Mouse (Mus musculus): ENCODE data around the gene Rasa3.

Rasa3 gene

DNA sequence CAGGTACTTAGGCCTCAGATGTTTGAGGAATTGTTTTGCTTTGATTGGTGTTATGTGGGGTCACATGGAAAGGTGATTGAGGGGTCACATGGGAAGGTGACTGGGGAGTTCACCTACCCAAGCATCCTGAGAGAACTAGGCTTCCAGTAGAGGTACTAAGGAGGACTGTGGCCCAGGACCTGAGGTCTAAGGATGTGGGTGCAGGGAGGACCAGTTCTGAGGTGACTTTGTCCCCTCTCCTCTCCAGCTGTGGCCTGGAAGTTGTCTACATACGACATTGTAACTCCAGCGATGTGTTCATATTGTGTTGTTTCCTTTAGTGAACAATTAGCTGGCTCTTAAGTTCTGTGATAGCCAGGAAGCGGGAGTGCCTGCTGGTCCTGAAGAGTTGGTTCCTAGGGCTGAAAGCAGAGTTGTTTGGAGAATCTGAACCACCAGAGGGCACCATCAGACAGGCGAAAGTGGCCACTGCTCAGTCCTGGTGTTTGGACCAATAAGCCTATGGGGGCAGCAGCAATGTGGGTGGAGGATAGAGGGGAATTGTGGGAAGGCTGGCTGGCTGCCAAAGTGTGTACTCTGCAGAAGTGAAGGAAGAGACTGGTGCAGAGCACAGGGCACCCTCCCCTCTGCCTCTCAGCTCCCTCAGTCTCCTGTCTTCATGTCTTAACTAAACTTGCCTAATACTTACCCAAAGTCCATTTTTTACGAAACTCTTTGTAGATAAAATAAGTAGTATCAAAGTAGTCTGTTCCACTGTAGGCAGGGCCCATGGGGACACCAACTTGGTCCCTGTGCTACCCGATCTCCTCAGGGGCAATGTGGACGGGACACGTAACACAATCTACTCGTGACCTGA, 126.5 kb downstream of the Rasa3 start:
- peak; percentile 69 for DNase-seq (ENCODE audit: low spot score)

DNA sequence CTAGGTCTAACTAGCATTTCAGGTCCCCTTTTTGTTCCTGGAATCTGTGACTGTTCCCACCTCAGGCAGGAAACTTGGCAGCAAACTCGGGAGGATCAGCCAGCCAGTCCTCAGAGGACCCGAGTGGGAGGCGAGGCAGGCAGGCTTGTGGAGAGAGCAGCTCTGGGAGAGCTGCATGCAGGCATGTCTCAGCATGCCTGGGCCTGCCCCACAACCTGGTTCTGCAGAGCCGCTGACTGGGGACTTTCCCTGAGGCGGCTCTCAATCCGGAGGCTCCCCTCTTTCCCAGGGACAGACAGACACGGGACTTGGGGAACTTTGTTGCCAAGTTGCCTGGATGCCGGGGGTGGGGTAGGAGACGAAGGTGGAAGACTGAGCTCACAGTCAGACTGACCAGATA, 128.6 kb downstream of the Rasa3 start:
- no peak for DNase-seq (ENCODE audit: low spot score)

DNA sequence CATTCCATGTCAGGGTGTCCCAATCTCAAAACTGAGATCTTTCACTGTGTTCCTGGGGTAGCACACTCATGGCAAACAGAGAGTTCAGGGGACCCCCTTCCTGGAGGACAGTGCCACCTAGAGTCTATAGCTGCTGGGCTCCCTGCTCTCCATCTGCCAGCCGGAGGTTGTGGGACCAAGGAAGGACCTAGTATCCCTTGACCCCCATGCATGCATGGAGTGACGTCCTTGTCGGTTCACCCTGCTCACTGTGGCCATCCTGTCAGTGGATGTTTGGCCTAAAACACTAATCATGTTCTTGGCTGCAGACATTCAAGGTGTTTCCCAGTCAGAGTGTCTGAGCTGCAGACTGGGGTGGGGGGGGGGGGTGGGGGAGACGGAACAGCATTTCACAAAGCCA, 129.2 kb downstream of the Rasa3 start:
- no peak for DNase-seq (ENCODE audit: low spot score)

DNA sequence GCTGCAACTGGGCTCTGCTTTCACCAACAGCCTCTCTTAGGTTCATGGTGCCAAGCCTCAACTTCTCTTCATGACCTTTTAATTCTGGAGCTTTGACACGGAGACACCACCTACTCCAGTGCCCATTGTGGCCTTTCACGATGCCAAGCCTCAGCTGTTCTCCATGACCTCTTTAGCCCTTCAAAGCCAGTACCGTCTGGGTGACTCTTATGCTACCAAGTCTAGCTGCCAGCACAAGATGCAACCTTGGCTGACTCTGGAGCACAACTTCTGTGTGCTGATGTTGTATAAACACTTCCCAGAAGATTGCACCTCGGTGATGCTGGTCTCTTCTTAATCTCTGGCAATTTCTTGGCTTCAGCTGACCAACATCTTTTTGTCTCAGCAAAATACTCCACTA, 131.0 kb downstream of the Rasa3 start:
- DNase-seq (ENCODE audit: low spot score), result no peak

DNA sequence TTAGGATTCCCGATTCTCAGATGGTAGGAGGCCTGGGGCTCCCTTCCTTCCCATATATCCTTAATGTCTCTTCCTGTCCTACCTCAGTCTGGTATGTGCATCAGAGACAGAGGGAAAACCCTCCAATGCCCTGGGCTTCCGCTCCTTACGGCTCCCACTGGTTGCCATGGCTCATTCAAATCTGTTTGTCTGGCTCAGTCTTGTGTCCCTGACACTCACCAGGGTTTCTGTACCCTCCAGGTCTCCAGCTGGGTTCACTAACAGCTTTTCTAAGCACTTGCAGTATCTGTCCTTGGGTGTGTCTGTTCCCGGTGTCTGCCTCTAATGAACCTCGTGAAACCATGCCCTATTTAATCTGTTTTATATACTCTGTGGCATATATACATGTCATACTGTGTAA, 135.9 kb downstream of the Rasa3 start:
- DNase-seq (ENCODE audit: low spot score), result no peak

DNA sequence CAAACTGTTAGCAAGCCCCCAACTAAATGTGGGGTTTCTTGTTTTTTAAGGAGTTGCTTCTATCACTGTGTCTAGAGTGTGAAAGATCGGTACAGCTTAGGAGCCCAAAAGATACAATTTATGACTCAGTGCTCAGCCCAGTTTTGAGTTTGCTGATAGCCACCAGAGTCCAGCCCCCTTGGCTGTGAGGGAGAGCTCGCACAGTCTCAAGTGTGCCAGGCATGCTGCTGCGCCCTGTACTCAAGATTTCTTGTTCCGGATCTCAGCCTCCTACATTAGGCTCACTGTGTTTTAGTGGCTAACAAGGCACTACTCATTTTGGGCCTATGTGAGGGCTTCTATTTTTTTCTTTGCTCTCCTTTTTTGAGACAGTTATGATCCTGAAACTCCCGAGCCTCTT, 137.3 kb downstream of the Rasa3 start:
- DNase-seq (ENCODE audit: low spot score), result no peak

DNA sequence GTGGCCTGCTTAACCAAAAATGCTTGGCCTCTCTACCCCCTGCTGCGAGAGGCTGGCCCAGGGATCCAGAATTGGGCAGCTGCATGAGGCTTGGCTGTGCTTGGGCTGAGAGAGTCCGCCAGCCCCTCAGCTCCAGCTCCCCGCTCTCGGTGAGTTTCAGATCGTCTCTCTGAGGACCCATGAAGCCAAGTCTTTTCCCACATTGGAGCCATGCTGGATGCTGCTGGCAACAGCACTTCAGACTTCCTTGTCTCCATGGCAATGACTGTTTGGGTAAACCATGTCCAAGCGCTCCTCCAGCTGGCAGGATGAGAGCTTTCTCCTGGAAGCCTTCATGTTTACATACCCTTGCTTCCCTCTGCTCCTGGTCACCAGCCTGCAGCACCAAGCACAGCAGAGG, 138.6 kb downstream of the Rasa3 start:
- no peak for DNase-seq (ENCODE audit: low spot score)

DNA sequence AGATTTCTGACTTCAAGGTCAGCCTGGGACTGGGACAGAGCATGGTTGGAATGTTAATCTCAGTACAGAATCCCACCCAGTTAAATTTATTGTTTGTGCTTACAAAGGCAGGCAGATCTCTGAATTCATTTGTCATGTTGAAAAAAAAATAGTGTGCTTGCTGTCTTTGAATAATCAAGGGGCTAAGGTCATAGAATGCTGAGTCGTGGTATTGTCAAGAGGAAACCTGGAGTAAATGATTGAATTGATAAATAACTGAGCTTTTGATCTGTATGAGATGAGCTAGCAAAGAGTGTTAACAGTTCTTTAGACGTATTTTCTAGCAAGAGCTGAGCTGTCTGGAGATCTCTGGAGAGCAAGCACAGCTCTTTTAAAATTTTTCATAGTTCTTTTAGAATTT, 140.3 kb downstream of the Rasa3 start:
- DNase-seq (ENCODE audit: low spot score), result no peak

DNA sequence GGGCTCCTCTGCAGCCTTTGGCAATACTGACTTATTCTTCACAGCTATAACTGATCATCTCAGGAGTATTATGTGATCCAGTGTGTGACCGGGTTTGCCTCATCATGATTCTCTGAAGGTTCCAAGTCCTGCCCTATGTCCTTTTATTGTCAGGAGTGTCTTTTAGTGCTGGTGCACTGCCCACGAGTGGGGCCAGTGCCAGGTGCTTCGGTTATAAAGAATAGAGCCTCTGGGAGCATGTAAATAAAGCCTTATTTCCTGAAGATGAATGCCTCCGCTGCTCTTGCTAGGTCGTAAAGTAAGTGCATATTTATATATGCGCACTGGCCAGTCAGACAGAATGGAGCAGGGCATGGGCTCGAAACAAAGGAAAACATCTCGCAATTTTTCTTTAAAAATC, 144.3 kb downstream of the Rasa3 start:
- DNase-seq (ENCODE audit: low spot score), result no peak

DNA sequence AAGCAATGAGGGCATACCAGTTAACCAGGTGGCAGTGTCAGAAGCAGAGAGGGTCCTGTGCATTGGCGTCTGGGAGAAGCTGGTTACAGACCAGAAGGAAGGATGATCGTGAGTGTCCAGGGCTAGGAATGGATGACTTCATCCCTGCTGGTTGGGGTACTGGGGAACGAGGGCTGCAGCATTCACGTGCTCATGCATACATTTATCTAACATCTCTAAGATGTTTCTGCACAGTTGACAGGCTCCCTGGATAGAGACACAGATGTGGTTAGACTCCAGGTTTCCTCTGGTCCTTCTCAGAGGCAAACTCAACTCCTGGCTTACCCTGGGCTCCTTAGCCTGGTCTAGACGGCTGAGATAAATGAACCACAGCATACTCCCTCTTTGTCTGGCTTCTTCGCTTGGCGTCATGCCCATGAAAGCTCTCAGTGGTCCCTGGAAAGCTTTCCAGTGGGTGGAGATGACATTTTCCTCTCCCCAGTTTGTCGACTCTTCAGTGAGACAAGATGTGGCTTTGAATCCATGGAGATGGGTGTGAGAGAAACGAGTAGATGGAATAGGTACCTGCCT, 145.7 kb downstream of the Rasa3 start:
- no peak for DNase-seq (ENCODE audit: low spot score)

DNA sequence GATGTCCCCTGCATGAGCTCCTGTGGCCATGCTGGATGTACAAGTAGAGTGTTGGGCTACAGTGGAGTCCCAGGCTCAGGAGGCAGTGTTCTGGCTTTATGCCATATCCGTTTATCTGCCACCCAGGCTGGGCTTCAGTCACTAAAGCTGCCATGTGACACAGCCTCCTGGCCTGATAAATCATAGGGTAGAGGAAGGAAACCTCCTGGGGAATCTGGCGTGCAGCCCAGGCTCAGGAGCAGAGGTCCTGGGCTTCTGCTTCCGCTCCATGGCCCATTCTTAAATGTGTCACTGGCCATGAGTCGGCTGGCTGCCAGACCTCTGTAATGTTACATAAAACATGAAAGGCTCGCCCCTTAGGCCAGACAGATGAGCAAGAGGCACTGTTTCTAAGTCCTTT, 146.5 kb downstream of the Rasa3 start:
- DNase-seq (ENCODE audit: low spot score), result no peak

DNA sequence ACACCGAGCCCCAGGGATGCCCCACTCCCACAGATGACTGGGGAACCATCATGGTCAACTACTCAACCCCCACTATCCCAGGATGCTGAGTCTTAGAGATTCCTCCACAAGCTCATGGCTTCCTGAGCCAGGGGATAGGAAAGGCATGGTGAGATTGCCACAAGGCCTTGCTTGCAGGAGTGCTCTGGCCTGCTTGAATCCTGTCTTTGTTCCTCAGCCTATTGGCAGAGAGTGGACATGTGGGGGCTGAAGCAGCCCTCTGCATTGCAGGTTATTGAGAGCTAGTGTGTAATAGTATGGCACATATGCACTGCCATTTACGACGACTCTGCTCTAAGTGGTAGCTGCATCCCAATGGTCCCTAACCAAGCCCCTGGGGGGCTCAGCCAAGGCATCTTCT, 147.0 kb downstream of the Rasa3 start:
- DNase-seq (ENCODE audit: low spot score), result no peak

DNA sequence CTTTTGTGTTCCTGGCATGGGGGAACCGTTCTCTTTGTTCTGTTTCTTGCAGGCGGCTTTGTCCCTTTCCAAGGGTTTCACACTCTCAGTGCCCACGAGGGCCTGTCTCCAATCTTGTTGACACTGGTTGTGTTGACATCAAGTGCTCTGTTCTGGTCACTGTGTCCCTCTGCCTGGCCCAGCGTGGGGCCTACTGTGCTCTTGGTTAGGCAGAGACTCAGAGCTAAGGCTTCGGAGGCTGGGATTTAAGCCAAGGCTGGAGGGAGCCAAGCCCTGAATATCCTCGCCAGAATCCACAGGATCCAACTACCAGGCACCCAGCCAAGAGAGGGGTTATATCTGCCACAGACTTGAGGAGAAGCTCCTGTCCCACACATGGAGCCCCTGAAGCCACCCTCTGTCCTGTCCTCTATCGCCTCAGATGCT, 147.5 kb downstream of the Rasa3 start:
- DNase-seq (ENCODE audit: low spot score), result no peak

DNA sequence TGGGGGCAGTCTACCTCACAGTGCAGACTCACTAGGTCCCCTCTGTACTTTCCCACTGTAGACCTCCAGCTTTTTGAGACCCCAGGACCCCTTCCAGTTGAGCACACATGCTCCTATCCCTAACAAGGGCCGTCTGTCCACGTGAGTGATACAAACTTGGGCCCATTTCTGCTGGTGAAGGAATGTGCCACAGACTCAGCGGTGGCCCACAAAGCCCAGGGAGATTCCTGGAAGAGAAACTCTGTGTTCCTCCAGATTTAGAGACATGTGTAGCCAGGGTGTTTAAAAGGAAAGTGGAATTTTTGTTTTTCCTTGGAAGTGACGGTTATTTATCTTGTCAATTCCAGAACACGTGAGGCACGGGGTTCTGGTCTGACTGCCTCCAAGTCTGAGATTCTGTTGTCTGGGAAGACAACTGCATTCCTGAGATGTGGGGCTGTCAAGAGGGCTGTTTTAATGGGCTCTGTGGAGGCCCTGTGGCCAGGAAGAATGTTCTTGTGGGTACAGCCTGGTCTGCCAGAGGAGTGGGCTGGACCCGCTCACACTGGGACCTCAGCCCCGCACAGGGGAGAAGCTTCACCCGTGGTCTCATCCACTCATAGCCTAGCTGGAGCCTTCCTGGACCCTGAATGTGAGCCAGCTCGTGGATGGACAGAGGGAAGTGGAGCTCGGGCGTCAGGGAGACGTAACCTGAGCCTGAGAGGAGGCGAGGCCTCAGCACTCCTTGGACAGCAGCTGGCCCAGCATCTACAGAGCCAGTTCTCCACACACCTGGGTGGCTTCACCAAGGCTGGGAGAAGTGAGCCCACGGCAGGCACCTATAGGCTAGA, 148.2 kb downstream of the Rasa3 start:
- no peak for DNase-seq (ENCODE audit: low spot score)

DNA sequence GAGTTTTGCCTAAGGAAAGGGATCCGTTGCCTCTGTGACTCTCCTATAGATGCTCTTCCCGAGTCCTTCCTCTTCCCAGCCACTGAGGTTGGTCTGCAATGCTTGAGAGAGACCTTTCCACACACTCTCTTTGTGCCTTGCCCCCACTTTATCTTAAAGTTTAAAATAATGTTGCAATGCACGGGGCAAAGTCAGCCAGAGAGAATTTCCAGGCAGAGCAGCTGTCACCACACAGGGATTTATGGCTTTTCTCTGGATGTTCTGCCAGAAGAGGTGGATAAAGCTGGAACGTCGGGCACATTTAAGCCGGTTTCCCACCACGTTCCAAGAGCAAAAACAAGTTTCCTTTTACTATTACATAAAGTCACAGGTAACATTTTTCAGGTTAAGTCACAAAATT, 156.0 kb downstream of the Rasa3 start:
- no peak for DNase-seq (ENCODE audit: low spot score)

DNA sequence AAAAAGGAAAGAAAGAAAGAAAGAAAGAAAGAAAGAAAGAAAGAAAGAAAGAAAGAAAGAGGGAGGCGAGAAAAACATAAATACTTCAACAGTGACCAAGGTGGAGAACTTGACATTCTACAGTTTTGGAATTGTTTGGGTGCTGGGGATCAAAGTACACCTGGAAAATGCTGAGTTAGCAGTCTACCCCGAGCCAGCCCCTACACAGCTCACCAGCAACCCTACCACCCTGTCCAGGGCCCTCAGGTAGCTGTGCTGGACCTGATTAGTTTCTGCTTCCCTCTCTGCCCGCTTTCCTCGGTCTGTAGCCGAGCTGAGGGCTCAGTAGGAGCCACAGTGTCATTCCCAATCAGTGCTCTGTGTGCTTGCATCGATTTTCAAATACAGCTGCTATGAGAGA, 157.1 kb downstream of the Rasa3 start:
- no peak for DNase-seq (ENCODE audit: low spot score)

DNA sequence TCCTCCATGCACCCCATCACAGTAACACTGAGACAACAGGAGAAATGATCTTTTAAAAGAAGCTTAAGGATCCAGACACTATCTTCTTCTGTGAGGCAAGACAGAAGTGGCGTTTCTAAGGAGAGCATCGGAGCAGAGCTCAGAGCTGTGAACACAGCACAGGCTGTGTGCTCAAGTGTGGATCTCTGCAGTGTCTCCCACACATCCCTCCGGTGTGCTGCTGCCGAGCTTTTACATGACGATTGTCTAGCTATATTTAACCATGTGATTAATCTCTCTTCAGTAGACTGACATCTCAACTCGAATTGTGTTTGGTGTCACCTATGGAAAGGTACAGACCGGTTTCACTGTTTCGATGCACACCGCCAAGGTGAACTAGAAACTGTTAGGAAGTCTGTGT, 157.9 kb downstream of the Rasa3 start:
- no peak for DNase-seq (ENCODE audit: low spot score)

DNA sequence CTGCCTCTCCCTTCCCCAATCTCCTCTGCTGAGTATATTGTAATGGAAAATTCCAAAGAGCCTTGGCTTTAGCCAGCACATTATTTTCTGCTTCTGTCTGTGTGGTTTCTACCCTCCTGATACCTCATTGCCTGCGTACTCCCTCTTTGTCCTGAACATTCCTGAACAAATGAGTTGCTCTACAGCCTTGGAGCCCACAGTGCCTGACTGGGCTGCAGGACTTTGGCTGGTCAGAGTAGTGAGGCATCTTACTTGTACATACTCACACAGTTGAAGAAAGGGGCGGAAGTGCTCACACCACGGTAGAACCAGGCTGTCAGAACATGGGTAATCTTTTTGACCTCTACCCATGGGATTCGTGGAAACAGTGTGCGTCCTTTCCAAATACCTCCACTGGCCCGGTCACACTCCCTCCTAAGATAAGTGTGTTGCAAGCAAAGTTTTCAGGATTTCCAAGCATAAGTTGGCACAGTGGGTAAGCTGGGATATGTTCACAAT, 160.1 kb downstream of the Rasa3 start:
- no peak for DNase-seq (ENCODE audit: low spot score)

Data from T-cell, adult 2 months (primary cell).